Mouse (Mus musculus): ENCODE results near the gene Ppp1r9b. TPM values are rescaled to one million over a fixed set of nuclear protein-coding genes. Genes with fewer than 3 reads are reported as not detected.

Gene Ppp1r9b
- polyA plus RNA-seq, 1 experiment: 42.4 TPM

DNA sequence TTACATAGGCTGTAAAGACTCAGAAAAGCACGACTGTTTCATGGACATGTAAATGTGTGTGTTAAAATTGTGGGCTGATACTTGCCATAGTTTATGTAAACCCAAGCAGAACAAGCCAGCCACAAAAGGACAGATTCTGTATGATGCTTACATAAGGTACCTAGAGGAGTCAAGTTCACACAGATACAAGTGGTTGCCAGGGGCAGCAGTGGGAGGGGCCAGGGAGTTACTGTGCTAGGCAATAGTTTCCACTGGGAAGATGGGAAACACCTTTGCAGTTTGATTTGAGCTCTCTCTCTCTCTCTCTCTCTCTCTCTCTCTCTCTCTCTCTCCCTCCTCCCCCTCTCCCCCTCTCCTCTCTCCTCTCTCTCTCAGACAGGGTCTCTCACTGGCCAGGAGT, 5.7 kb upstream of the Ppp1r9b start:
- no peaks in the 10 kb centered on the region for H3K36me3 ChIP-seq (ENCODE audit: control insufficient read depth, insufficient read depth)
- no peak overlapping the region for H3K4me3 ChIP-seq
- no peak overlapping the region for H3K4me2 ChIP-seq (ENCODE audit: low read depth)
- no peaks in the 10 kb centered on the region for H3K27me3 ChIP-seq (ENCODE audit: control insufficient read depth, insufficient read depth, insufficient read length)
- H3K79me2 ChIP-seq (ENCODE audit: control insufficient read depth, insufficient read depth): no peaks in the 10 kb centered on the region
- no peak for TF ChIP-seq USF1 (IDR thresholded peaks at IDR 0.05; ENCODE audit: low read depth)
- no peak for TF ChIP-seq POLR2AphosphoS2 (IDR thresholded peaks at IDR 0.05; ENCODE audit: insufficient read length, low read depth)
- no peak for TF ChIP-seq MYOG (IDR thresholded peaks at IDR 0.05; ENCODE audit: control insufficient read depth in 1 of 3, insufficient read depth in 1 of 3, insufficient read length in 2 of 3, low read depth in 2 of 3)
- no peak for TF ChIP-seq CEBPB (IDR thresholded peaks at IDR 0.05; ENCODE audit: insufficient read depth, poor library complexity, severe bottlenecking)
- TF ChIP-seq REST (IDR thresholded peaks at IDR 0.05; ENCODE audit: insufficient read depth, insufficient read length): no peak
- H3ac ChIP-seq (ENCODE audit: control insufficient read depth, insufficient read length): no peak overlapping the region

DNA sequence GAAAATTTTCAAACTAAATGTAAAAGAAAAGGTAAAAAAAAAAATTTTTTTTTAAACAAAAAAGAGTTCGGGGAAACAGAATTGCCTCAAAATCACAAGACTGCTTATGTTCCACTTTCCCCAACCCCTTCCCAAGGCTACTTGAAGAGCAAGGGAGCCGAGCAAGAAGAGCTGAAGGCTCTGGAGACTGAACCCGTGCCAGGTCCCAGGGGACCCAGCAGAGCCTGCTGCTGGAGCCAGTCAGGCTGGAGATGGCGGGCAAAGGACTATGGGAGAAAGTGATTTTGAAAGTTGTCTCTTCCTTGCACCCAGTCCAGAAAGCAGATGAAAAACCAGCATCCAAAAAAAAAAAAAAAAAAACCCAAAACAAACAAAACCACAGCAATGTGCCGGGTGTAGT, 5.0 kb upstream of the Ppp1r9b start:
- no peak overlapping the region for H3K4me3 ChIP-seq
- H3K79me2 ChIP-seq (ENCODE audit: control insufficient read depth, insufficient read depth): no peaks in the 10 kb centered on the region
- no peaks in the 10 kb centered on the region for H3K27me3 ChIP-seq (ENCODE audit: control insufficient read depth, insufficient read depth, insufficient read length)
- no peaks in the 10 kb centered on the region for H3K36me3 ChIP-seq (ENCODE audit: control insufficient read depth, insufficient read depth)
- TF ChIP-seq POLR2AphosphoS2 (IDR thresholded peaks at IDR 0.05; ENCODE audit: insufficient read length, low read depth): no peak
- no peak for TF ChIP-seq TCF12 (IDR thresholded peaks at IDR 0.05; ENCODE audit: insufficient read depth, poor library complexity, severe bottlenecking)
- no peak for TF ChIP-seq TCF3 (IDR thresholded peaks at IDR 0.05; ENCODE audit: insufficient read length, low read depth)
- no peak for TF ChIP-seq USF1 (IDR thresholded peaks at IDR 0.05; ENCODE audit: low read depth)
- TF ChIP-seq MAX (IDR thresholded peaks at IDR 0.05; ENCODE audit: low read depth): no peak
- no peak for TF ChIP-seq E2F4 (IDR thresholded peaks at IDR 0.05; ENCODE audit: insufficient read depth)
- TF ChIP-seq POLR2A (IDR thresholded peaks at IDR 0.05; ENCODE audit: insufficient read length, low read depth): no peak
- H3K4me2 ChIP-seq (ENCODE audit: low read depth): no peak overlapping the region
- no peak overlapping the region for H3ac ChIP-seq (ENCODE audit: control insufficient read depth, insufficient read length)

DNA sequence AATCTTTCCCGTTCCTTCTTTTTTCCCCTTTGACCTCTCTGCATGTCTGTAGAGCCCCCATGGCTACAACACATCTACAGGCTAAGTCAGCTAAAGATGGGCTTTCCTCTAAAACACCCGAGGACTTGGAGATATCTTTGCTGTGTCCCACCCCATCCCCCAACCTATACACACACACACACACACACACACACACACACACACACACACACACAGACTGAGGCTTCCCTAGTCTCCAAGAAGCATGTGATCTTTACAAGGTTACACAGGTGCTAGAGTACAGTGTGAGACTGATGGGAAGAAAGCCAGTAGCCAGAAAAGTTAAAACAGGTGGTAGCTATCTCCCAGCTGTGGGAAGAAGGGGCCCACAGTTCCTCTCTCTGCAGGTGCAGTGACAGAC, 4.4 kb upstream of the Ppp1r9b start:
- Histone ChIP-seq H3K4me3 (no peak overlapping the region), H3K27me3 (ENCODE audit: control insufficient read depth, insufficient read depth, insufficient read length) (no peaks in the 10 kb centered on the region), H3K4me2 (ENCODE audit: low read depth) (no peak overlapping the region), H3K79me2 (ENCODE audit: control insufficient read depth, insufficient read depth) (no peaks in the 10 kb centered on the region), H3K36me3 (ENCODE audit: control insufficient read depth, insufficient read depth) (no peaks in the 10 kb centered on the region), H3ac (ENCODE audit: control insufficient read depth, insufficient read length) (no peak overlapping the region)
- no peak for TF ChIP-seq USF1 (IDR thresholded peaks at IDR 0.05; ENCODE audit: low read depth)
- no peak for TF ChIP-seq TCF12 (IDR thresholded peaks at IDR 0.05; ENCODE audit: insufficient read depth, poor library complexity, severe bottlenecking)
- TF ChIP-seq POLR2A (IDR thresholded peaks at IDR 0.05; ENCODE audit: insufficient read length, low read depth): no peak
- no peak for TF ChIP-seq MYOG (IDR thresholded peaks at IDR 0.05; ENCODE audit: control insufficient read depth in 1 of 3, insufficient read depth in 1 of 3, insufficient read length in 2 of 3, low read depth in 2 of 3)
- no peak for TF ChIP-seq MYOD1 (IDR thresholded peaks at IDR 0.05; ENCODE audit: control insufficient read depth in 1 of 3, insufficient read length in 2 of 3, low read depth in 2 of 3)
- TF ChIP-seq POLR2AphosphoS2 (IDR thresholded peaks at IDR 0.05; ENCODE audit: insufficient read length, low read depth): no peak
- no peak for TF ChIP-seq TCF3 (IDR thresholded peaks at IDR 0.05; ENCODE audit: insufficient read length, low read depth)
- no peak for TF ChIP-seq SRF (IDR thresholded peaks at IDR 0.05; ENCODE audit: control insufficient read depth, insufficient read length, low read depth)
- no peak for TF ChIP-seq CEBPB (IDR thresholded peaks at IDR 0.05; ENCODE audit: insufficient read depth, poor library complexity, severe bottlenecking)
- no peak for TF ChIP-seq MAX (IDR thresholded peaks at IDR 0.05; ENCODE audit: low read depth)
- TF ChIP-seq REST (IDR thresholded peaks at IDR 0.05; ENCODE audit: insufficient read depth, insufficient read length): no peak
- no peak for TF ChIP-seq E2F4 (IDR thresholded peaks at IDR 0.05; ENCODE audit: insufficient read depth)

DNA sequence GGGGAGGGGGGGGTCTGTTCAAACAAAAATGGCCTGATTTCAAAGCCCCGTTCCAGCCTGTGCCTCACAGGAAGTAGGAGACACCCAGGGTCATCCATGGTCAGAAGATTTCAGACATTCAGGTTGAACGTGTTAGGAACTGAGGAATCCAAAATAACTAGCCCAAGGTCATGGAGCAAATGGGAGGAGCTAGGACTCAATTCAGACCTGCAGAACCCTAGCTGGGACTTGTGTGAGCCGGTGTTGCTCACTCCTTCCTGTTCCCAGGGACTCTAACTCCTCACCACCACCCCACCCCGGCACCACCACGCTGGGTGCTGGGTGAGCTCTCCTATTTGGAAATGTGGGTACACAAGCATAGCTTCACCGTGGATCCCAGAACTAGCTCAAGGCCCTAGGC, 3.5 kb upstream of the Ppp1r9b start:
- Histone ChIP-seq H3K4me2 (ENCODE audit: low read depth) (no peak overlapping the region), H3K79me2 (ENCODE audit: control insufficient read depth, insufficient read depth) (peaks cover 5% of the 10 kb centered on the region), H3K4me3 (no peak overlapping the region), H3K36me3 (ENCODE audit: control insufficient read depth, insufficient read depth) (no peaks in the 10 kb centered on the region), H3K27me3 (ENCODE audit: control insufficient read depth, insufficient read depth, insufficient read length) (no peaks in the 10 kb centered on the region), H3ac (ENCODE audit: control insufficient read depth, insufficient read length) (no peak overlapping the region)
- TF ChIP-seq POLR2AphosphoS2 (IDR thresholded peaks at IDR 0.05; ENCODE audit: insufficient read length, low read depth): no peak
- no peak for TF ChIP-seq CEBPB (IDR thresholded peaks at IDR 0.05; ENCODE audit: insufficient read depth, poor library complexity, severe bottlenecking)
- TF ChIP-seq MYOD1 (IDR thresholded peaks at IDR 0.05; ENCODE audit: control insufficient read depth in 1 of 3, insufficient read length in 2 of 3, low read depth in 2 of 3): no peak
- no peak for TF ChIP-seq MYOG (IDR thresholded peaks at IDR 0.05; ENCODE audit: control insufficient read depth in 1 of 3, insufficient read depth in 1 of 3, insufficient read length in 2 of 3, low read depth in 2 of 3)
- TF ChIP-seq USF1 (IDR thresholded peaks at IDR 0.05; ENCODE audit: low read depth): no peak

DNA sequence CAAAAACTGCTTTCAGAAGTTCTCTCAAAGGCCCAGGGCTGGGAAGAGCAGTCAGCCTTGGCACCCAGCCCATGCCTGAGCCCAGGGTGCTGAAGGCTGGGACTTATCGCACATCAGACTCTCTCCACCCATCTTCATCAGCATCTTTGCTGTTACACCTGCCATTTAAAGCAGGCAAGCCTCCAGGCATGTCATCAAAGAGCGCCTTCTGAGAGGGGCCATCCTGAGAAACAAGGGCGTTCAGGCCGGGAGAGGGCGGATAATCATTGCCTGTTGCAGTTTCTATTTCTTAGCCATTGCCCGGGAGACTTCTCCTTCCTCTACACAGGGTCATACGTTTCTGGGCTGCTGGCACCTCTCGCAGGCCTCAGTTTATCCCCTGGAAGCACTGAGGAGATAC, 3.0 kb upstream of the Ppp1r9b start:
- TF ChIP-seq TCF3 (IDR thresholded peaks at IDR 0.05; ENCODE audit: insufficient read length, low read depth): no peak
- no peak for TF ChIP-seq MYOD1 (IDR thresholded peaks at IDR 0.05; ENCODE audit: control insufficient read depth in 1 of 3, insufficient read length in 2 of 3, low read depth in 2 of 3)
- no peak for TF ChIP-seq USF1 (IDR thresholded peaks at IDR 0.05; ENCODE audit: low read depth)
- no peak for TF ChIP-seq CEBPB (IDR thresholded peaks at IDR 0.05; ENCODE audit: insufficient read depth, poor library complexity, severe bottlenecking)
- TF ChIP-seq POLR2A (IDR thresholded peaks at IDR 0.05; ENCODE audit: insufficient read length, low read depth): no peak
- no peak for TF ChIP-seq REST (IDR thresholded peaks at IDR 0.05; ENCODE audit: insufficient read depth, insufficient read length)
- no peak for TF ChIP-seq POLR2AphosphoS2 (IDR thresholded peaks at IDR 0.05; ENCODE audit: insufficient read length, low read depth)
- no peak for TF ChIP-seq MAX (IDR thresholded peaks at IDR 0.05; ENCODE audit: low read depth)
- TF ChIP-seq TCF12 (IDR thresholded peaks at IDR 0.05; ENCODE audit: insufficient read depth, poor library complexity, severe bottlenecking): no peak
- no peak for TF ChIP-seq MYOG (IDR thresholded peaks at IDR 0.05; ENCODE audit: control insufficient read depth in 1 of 3, insufficient read depth in 1 of 3, insufficient read length in 2 of 3, low read depth in 2 of 3)
- no peak for TF ChIP-seq E2F4 (IDR thresholded peaks at IDR 0.05; ENCODE audit: insufficient read depth)
- TF ChIP-seq SRF (IDR thresholded peaks at IDR 0.05; ENCODE audit: control insufficient read depth, insufficient read length, low read depth): no peak
- H3ac ChIP-seq (ENCODE audit: control insufficient read depth, insufficient read length): no peak overlapping the region
- H3K36me3 ChIP-seq (ENCODE audit: control insufficient read depth, insufficient read depth): no peaks in the 10 kb centered on the region
- H3K79me2 ChIP-seq (ENCODE audit: control insufficient read depth, insufficient read depth): peaks cover 10% of the 10 kb centered on the region
- H3K4me2 ChIP-seq (ENCODE audit: low read depth): no peak overlapping the region
- no peak overlapping the region for H3K4me3 ChIP-seq
- no peaks in the 10 kb centered on the region for H3K27me3 ChIP-seq (ENCODE audit: control insufficient read depth, insufficient read depth, insufficient read length)
